Mouse (Mus musculus) CH12.LX (cell line): ENCODE results near the gene Ptprm.

Experiments used
- CTCF ChIP-seq, 2 experiments: IDR thresholded peaks in 1 of 2; conservative IDR thresholded peaks in 1 of 2; 2 replicates each; pipeline ENCODE4 v1.5.1; 2011 to 2012; ENCODE audit warnings: low read depth in 2 of 2, low read length in 2 of 2, improper control_type of control experiment in 1 of 2, inconsistent platforms in 1 of 2, mild to moderate bottlenecking in 1 of 2, moderate library complexity in 1 of 2
- EP300 ChIP-seq: IDR thresholded peaks from 2 replicates; pipeline ENCODE4 v1.6.1; 2011; ENCODE audit warnings: low read length, improper control_type of control experiment
- GABPA ChIP-seq: IDR thresholded peaks from 2 replicates; pipeline ENCODE4 v1.6.1; 2012; ENCODE audit warnings: low read depth, low read length, improper control_type of control experiment, inconsistent platforms; ENCODE audit not compliant: insufficient replicate concordance
- KAT2A ChIP-seq: IDR thresholded peaks from 2 replicates; pipeline ENCODE4 v1.6.1; 2012; ENCODE audit warnings: low read length, improper control_type of control experiment, inconsistent platforms; ENCODE audit not compliant: insufficient replicate concordance
- MAX ChIP-seq: IDR thresholded peaks from 2 replicates; pipeline ENCODE4 v1.6.1; 2011; ENCODE audit warnings: low read length, improper control_type of control experiment
- NELFE ChIP-seq: IDR thresholded peaks from 2 replicates; pipeline ENCODE4 v1.6.1; 2011; ENCODE audit warnings: low read depth, low read length, improper control_type of control experiment
- POLR2A ChIP-seq: IDR thresholded peaks from 2 replicates; pipeline ENCODE4 v1.6.1; 2011; ENCODE audit warnings: low read depth, mild to moderate bottlenecking, improper control_type of control experiment, low read length
- RCOR1 ChIP-seq: conservative IDR thresholded peaks from 2 replicates; pipeline ENCODE4 v1.6.1; 2012; ENCODE audit warnings: low read depth, mild to moderate bottlenecking, inconsistent platforms, low read length, improper control_type of control experiment
- UBTF ChIP-seq: IDR thresholded peaks from 2 replicates; pipeline ENCODE4 v1.6.1; 2012; ENCODE audit warnings: low read depth, mild to moderate bottlenecking, inconsistent platforms, low read length, improper control_type of control experiment, moderate library complexity
- USF2 ChIP-seq: conservative IDR thresholded peaks from 2 replicates; pipeline ENCODE4 v1.6.1; 2011; ENCODE audit warnings: low read depth, low read length, improper control_type of control experiment
- ZC3H11A ChIP-seq: IDR thresholded peaks from 2 replicates; pipeline ENCODE4 v1.6.1; 2012; ENCODE audit warnings: low read depth, mild to moderate bottlenecking, inconsistent platforms, low read length, improper control_type of control experiment

DNA sequence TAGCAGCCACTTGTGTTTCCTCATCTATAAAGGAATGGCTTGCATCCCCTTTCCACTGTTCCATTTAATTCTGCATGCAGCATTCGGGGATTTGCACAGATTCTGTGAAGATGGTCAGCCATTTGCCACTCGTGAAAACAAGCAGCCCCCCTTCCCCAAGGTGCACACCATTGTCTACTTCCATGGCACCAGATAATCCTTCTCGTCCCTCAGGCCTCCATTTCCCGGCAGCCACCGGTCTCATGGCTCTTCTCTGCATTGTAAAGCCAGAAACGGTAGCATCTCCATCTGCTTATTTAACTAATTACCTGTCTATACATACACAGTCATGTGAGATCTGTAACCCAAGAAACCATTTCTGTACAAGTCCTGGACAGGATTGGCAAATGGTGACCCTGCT, 501.8 kb downstream of the Ptprm start:
- TF ChIP-seq POLR2A: no peak
- TF ChIP-seq RCOR1: no peak
- no peak for TF ChIP-seq CTCF (conservative IDR thresholded peaks at IDR 0.05 in 1 of 2, IDR thresholded peaks at IDR 0.05 in 1 of 2; ENCODE audit: low read depth in 2 of 2, low read length in 2 of 2)
- no peak for TF ChIP-seq MAX
- TF ChIP-seq UBTF: no peak
- no peak for TF ChIP-seq KAT2A
- no peak for TF ChIP-seq USF2
- no peak for TF ChIP-seq ZC3H11A
- TF ChIP-seq EP300: no peak
- TF ChIP-seq NELFE: no peak
- TF ChIP-seq GABPA: no peak
